Mouse (Mus musculus) brain, adult 2 months (tissue): Measurements from ENCODE around the gene Fbxw17.
"Not testable (repeated sequence)": the region's sequence is repeated elsewhere in the genome, so short reads cannot be mapped to it uniquely, and the experiment has no call there.

Source experiments
- DNase-seq: peaks from one replicate; pipeline ENCODE4 v3.0.0; 2011; ENCODE audit warnings: low read depth, low spot score

Gene Fbxw17

GRCm38 (mm10) chr13:50417389-50418183 is at the start of gene Fbxw17:
Gene Fbxw17 (plus strand): TSS chr13:50417864.
- DNase-seq = peak; percentile 93

DNA sequence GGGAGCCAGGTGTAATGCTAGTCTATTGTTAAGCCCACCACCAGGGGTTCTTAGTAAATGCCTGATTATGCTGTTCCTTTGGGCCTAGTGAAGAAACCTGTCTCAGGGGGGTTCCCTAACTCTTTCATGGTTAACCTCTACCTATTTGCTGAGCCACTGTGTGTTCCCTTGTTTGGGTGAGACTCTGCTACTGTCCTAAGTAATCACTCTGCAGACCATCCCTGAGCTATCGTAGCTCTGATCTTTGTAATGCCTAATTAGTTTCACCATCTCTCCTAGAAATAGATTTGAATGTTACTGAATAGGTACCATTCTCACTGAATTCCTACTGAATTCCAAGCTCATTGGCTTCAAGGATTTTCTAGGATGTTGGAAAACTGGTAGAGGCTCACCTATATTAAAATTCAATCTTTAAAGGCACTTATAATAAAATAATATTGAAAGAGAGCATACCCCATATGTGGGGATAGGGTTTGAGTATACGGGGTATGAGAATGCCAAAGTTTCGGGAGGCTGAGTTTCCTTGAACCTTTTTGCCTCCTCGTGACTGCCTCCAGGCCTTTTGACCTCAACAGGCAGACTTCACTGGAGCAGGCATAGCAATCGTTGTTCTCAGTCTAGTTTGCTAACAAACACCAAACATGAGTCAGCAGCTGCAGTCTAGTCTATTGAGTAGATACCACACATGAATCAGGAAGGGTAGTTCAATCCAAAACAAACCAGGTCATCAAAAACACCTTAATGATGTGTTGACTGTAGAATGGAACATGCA is 44.5 kb upstream of the Fbxw17 start:
- not testable (repeated sequence) for DNase-seq

DNA sequence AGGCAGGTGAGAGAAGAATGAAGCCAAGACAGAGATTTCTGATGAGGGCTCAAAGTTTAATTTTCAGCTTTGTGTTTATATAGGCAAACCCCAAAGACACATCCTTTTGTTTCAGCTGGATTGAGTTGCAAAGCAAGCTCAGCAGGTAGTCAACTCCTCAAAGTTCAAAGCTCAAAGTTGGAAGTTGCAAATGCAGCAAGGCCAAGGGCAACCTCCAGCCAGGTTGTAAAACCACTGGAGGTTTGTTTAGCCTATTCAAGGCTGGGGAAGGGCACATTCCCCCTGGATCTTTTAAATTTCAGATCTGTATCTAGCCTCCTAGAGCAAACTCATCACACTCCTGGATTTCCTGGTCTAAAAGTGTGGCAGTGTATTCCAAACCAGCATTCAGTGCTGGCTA is 28.5 kb upstream of the Fbxw17 start:
- DNase-seq = not testable (repeated sequence)

DNA sequence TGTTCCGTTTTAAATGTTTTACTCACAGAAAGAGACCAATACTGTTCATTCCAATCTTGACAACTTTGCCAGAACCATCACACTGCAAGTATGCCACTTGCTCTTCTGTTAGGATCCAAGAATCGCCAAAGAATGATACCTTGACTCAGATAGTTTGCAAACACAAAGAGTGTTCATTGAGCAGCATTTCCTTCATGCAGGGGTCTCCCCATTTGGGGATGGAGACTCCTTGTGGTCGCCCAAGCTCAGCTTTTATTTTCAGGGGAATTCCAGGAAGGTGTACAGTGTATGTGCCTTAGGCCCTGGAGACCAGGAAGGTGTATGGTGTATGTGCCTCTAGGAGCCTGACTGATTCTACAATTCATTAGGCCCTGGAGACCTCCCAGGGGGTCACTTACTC is 757 bp downstream of the Fbxw17 start:
- DNase-seq = no peak

GRCm38 (mm10) chr13:50423625-50424209 is 6.1 kb downstream of the Fbxw17 start:
- DNase-seq = peak; percentile 6

DNA sequence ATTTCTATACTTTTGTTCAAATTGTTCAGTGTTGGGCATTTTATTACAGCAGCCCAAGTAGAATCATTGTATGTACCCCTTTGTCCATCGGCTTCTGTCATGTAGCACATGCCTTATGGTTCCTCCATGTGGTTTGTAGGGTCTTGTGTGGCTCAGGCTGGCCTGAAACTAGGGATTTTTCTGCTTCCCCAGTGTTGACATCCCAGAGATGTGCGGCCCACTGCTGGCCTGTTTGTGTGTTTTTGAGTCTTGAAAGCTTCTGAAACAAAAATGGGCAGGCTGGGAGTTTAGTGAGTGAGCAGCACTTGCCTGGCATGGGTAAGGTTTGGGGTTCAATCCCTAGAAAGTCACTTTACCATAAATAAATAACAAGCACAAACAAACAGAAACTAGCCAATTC is 6.9 kb downstream of the Fbxw17 start:
- no peak for DNase-seq

DNA sequence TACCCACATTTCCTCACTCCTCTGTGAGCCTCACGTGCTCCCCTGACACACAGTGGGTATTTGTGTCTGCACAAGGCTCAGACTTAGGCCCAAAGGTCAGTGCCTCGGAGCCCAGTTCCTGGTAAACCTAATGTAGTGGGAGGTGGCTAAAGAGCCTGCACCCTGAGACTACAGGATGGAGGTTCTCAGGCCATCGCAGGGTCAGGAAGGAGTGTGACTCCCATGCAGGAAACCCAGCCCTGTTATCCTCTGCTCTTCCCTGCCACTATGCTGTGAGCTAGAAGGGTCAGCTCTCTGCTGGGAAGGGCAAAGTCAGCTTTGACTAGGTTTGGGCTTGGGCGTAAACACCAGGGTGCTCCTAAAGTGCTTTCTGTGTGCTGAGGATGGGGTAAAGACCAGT is 9.0 kb downstream of the Fbxw17 start:
- DNase-seq = no peak

DNA sequence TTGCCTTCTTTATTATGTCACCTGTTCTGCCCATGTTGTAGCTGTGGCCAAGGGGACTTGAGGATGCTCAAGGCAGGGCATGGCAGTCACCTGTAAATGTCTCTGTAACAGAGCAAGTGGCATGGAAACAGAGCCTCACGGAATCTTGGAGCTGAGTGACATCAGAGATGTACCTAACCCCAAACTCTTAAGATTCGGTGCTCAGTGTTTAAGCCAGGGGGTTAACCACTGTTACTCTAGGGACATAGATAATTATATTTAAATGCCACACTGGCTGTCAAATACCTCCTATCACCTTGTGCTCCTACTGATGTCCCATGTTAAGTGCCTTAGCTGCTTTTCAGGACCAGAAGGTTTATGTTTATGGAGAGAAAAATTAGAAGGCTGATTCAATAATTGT is 26.1 kb downstream of the Fbxw17 start, which contains the start of gene Gm47429:
Gene Gm47429, minus strand, starts transcription at position 101 of the 400 bp plus-strand sequence.
- no peak for DNase-seq

- peak; percentile 7 for DNase-seq
Observed at GRCm38 (mm10) chr13:50445261-50445660, 27.6 kb downstream of the Fbxw17 start.

DNA sequence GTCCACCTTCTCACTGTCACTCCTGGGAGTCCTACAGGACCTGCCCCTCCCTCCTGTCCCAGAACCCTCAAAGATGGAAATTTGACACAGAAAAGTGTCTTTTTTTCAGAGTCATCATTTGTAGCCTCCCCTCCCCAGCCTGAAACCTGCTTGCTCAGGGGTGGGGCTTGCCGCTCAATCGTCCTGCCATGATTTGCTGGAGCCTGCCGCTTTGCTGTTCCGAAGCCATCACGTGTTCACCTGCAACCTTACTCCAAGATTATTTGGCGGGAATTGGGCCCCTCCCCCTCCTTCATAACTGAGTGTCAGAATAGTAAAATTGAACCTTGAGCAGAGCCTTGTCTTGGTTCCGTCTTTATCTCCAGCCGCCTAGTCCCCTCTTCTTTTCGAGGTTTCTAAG is 34.6 kb downstream of the Fbxw17 start:
- DNase-seq = not testable (repeated sequence)

GRCm38 (mm10) chr13:50453426-50453825 is 35.8 kb downstream of the Fbxw17 start:
- DNase-seq = no peak

GRCm38 (mm10) chr13:50460433-50460832 is 42.8 kb downstream of the Fbxw17 start:
- not testable (repeated sequence) for DNase-seq

- no peak for DNase-seq
Observed at GRCm38 (mm10) chr13:50464621-50465562, 47.2 kb downstream of the Fbxw17 start.

DNA sequence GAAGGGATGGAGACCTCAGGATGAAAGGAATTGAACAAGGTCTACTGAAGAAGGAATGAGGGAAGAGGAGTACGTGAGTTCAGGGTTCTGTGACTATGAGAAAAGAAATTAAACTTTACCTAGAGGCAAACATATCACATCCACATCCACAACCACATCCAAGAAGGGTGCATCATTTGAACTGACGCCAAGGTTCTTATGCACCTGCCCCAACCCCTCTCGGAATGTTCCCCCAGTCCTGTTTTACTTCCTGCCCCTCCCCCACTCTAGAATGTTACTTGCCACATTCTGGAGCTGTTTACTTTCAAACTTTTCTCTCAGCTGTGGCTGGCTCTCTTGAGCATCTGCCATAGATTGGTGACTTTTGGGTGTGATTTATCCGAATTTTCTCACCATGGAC is 49.3 kb downstream of the Fbxw17 start, which contains the start of gene Nutm2:
Gene Nutm2, plus strand, starts transcription at position 301 of the 400 bp plus-strand sequence.
- no peak for DNase-seq
